Mouse (Mus musculus) lung, embryonic 14.5 days (tissue): ENCODE results near the gene Gpr87. TPM values are rescaled to one million over a fixed set of nuclear protein-coding genes. Genes with fewer than 3 reads are reported as not detected.

Experiments used
- ATAC-seq: fragments of 200-750 bp; cut with Nextera tagmentation; 2 replicates; pipeline ENCODE4 v1.8.0; 2017; ENCODE audit warnings: mild to moderate bottlenecking, moderate TSS enrichment, moderate library complexity; ENCODE audit not compliant: insufficient read depth
- DNase-seq: peaks from one replicate; pipeline ENCODE4 v3.0.0-alpha.2; 2015
- H3K27ac ChIP-seq: fragments of 300-500 bp; sonication (generic); 2 replicates; pipeline ENCODE4 v1.5.1; 2014; ENCODE audit warnings: low read depth, mild to moderate bottlenecking, moderate library complexity
- H3K27me3 ChIP-seq: fragments of 300-500 bp; sonication (generic); 2 replicates; pipeline ENCODE4 v1.6.1; 2014; ENCODE audit warnings: low read length, control low read depth; ENCODE audit not compliant: insufficient read depth
- H3K36me3 ChIP-seq: fragments of 300-500 bp; sonication (generic); 2 replicates; pipeline ENCODE4 v1.6.1; 2014; ENCODE audit warnings: control low read depth; ENCODE audit not compliant: insufficient read depth
- H3K4me1 ChIP-seq: fragments of 300-500 bp; sonication (generic); 2 replicates; pipeline ENCODE4 v1.6.1; 2014; ENCODE audit warnings: antibody characterized with exemption, control low read depth; ENCODE audit not compliant: insufficient read depth
- H3K4me2 ChIP-seq: fragments of 300-500 bp; sonication (generic); 2 replicates; pipeline ENCODE4 v1.6.1; 2014; ENCODE audit warnings: mild to moderate bottlenecking
- H3K4me3 ChIP-seq: fragments of 300-500 bp; sonication (generic); 2 replicates; pipeline ENCODE4 v1.5.1; 2014; ENCODE audit warnings: low read depth, low read length
- H3K9ac ChIP-seq: fragments of 300-500 bp; sonication (generic); 2 replicates; pipeline ENCODE4 v1.6.1; 2014
- H3K9me3 ChIP-seq: fragments of 300-500 bp; sonication (generic); 2 replicates; pipeline ENCODE4 v1.6.1; 2016; ENCODE audit warnings: low read depth, low read length, control low read depth
- CTCF ChIP-seq: IDR thresholded peaks from 2 replicates; pipeline ENCODE4 v1.5.1; 2016; ENCODE audit warnings: antibody characterized with exemption, low read depth
- WGBS: fragments of 180-500 bp; shearing (Covaris S2); extraction: QIAGEN DNeasy Blood & Tissue Kit; methylation state at CpG from one replicate; pipeline ENCODE4 v1.1.7; 2014; 5-methylcytosine and 5-hydroxymethylcytosine counted together
- polyA plus RNA-seq: library from polyadenylated mRNA; unstranded; fragments of >200 nt; fragmentation: Nextera tagmentation; extraction: Ambion mirVana; gene quantifications from 2 replicates; pipeline ENCODE4 v1.2.1, GENCODE M21; 2014

Gene Gpr87
- polyA plus RNA-seq, result 0.22 TPM in 1 of 2 replicates, not detected in the other

DNA sequence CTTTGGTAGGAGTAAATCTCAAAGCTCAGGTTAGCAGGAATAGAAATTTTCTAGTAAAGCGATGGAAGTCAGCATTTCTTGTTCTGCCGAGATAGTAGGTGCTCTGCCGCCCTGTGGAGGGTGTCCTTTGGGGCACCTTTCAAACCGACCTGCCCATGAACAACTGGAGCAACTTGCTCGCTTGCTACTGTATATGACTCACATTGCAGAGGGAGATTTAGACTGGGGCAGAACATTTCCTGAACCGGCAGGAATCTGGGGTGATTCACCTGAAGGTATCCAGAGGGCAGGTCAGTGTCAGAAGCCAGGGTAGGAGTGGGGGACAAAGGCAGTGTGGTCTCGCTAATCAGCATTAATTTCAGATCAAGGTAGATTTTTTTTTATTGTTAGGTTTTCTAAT is at the start of gene Gpr87:
Gene Gpr87, minus strand, starts transcription at position 167 of the 400 bp plus-strand sequence.
- H3K36me3 ChIP-seq, result no peaks in the 10 kb centered on the region
- TF ChIP-seq CTCF, result no peak
- no peaks in the 10 kb centered on the region for H3K27me3 ChIP-seq
- H3K4me3 ChIP-seq, result no peak within 1 kb of the TSS
- H3K4me2 ChIP-seq, result no peak within 1 kb of the TSS
- no peaks in the 10 kb centered on the region for H3K9me3 ChIP-seq
- no peak within 1 kb of the TSS for H3K27ac ChIP-seq
- 81% methylated on average over 7 of the region's 7 CpGs for WGBS
- H3K9ac ChIP-seq, result no peak within 1 kb of the TSS
- DNase-seq, result no peak
- no peak for ATAC-seq
- no peaks in the 10 kb centered on the region for H3K4me1 ChIP-seq

DNA sequence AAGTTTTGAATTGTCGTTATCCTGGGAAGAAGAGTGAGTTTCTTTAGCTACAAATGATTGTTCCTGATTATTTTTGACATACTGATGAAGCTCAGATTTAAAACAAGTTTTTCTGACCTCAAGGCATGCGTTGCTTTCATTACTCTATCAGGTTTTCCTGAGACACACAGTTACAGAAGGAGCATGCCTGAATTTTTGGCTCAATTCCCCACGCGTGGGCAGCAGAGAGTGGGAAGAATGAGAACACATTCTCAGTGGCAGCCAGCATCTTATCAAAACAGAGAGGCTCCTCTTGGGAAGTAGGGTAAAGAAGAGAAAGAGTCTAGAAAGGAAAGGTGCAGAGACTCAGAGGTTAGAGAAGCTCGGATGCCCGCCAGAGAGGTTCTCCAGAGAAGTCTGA is 48.5 kb upstream of the Gpr87 start:
- WGBS, result 54% methylated on average over 6 of the region's 6 CpGs
- no peaks in the 10 kb centered on the region for H3K36me3 ChIP-seq
- H3K27me3 ChIP-seq, result no peaks in the 10 kb centered on the region
- ATAC-seq (no peak), DNase-seq (peak; percentile 42)
- no peaks in the 10 kb centered on the region for H3K4me1 ChIP-seq
- no peak overlapping the region for H3K9ac ChIP-seq
- H3K9me3 ChIP-seq, result no peaks in the 10 kb centered on the region
- no peak overlapping the region for H3K27ac ChIP-seq
- no peak overlapping the region for H3K4me2 ChIP-seq
- TF ChIP-seq CTCF, result no peak
- no peak overlapping the region for H3K4me3 ChIP-seq

DNA sequence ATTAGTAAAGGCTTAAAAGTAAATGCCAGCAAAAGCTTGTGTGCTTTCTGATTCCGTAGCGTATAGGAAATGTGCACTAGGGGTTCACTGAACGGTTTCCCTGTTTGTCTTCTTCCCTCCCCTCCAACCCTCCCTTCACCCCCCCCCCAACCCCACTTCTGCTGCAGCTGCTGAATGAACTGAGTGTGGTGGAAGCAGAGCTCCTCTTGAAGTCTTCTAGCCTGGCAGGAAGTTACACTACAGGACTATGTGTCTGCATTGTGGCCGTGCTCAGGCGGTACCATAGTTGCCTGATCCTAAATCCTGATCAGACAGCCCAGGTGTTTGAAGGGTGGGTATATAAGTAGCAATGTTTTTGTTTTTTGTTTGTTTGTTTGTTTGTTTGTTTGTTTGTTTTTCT is 40.0 kb upstream of the Gpr87 start:
- DNase-seq (no peak), ATAC-seq (no peak)
- H3K4me2 ChIP-seq, result no peak overlapping the region
- H3K4me3 ChIP-seq, result no peak overlapping the region
- 59% methylated on average over 5 of the region's 5 CpGs for WGBS
- H3K9me3 ChIP-seq, result no peaks in the 10 kb centered on the region
- 0 out of 2 replicates have a peak, but pooled peaks cover 3% of the 10 kb centered on the region for H3K4me1 ChIP-seq
- TF ChIP-seq CTCF, result no peak
- H3K27ac ChIP-seq, result no peak overlapping the region
- H3K36me3 ChIP-seq, result no peaks in the 10 kb centered on the region
- no peak overlapping the region for H3K9ac ChIP-seq
- no peaks in the 10 kb centered on the region for H3K27me3 ChIP-seq

DNA sequence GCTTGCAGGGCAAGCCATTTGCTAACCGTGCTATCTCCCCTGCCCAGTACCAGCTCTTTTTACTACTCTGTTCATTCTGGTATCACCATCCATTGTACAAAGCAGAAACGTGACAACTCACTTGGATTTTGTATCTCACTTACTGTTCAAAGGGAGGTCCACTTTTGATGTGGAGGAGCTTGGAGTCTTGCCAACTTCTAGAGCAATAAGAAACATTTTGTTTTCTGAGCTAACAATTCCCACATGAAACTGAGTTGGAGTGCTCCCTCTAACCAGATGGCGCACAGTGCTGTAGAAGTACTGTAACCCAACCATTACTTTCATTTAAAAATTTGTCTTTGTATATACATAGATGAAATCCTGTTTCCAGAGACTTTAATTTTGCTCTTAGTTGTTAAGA is 36.0 kb upstream of the Gpr87 start:
- Histone ChIP-seq H3K27ac (peak overlapping the region; percentile 38; the same call in 1 of the 2 replicates), H3K4me2 (no peak overlapping the region), H3K9me3 (no peaks in the 10 kb centered on the region), H3K4me3 (no peak overlapping the region), H3K36me3 (no peaks in the 10 kb centered on the region), H3K4me1 (0 out of 2 replicates have a peak, but pooled peaks cover 6% of the 10 kb centered on the region), H3K9ac (no peak overlapping the region), H3K27me3 (no peaks in the 10 kb centered on the region)
- no peak for ATAC-seq
- no peak for TF ChIP-seq CTCF
- DNase-seq, result peak; percentile 80
- 40% methylated on average over 3 of the region's 3 CpGs for WGBS

DNA sequence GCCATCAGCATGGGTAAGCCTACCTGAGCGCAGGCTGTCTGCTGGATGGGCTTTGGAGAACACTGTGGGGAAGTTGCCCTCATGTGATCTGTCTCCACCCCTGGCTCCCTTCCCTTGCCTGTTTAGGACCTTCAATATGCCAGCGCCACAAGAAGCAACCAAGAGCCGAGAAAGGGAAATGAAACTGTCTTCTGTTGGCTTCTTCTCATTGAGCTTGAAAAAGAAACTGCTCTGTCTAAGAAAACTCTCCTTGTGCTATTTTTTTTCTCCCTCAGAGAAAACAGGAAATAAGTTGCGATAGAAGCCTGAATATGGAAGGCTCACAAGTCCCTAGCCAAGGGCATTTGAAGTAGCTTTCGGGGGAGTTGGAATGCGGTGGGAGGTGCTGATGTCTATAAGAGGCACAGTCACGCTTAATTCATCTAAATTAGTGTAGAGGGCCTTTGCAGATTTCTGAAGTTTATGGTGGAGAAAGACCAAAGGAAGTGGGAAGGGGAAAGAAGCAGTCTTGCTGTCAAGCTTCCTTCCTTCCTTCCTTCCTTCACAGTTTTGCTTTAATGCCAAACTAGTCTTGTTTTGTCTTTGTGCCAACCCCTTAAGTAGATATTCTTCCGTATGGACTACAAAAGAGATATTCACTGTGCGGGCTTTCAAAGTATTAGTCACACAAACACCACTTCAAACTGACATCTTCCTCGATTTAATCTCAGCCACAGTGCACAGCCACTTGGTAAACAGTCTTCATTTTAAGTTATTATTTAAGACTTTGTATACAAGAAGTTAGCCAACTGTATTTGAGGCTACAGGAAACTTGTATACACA is 34.0 kb upstream of the Gpr87 start:
- H3K36me3 ChIP-seq, result no peaks in the 10 kb centered on the region
- 29% methylated on average over 10 of the region's 10 CpGs for WGBS
- peak overlapping the region; percentile 41 for H3K4me2 ChIP-seq
- no peak overlapping the region for H3K9ac ChIP-seq
- H3K27me3 ChIP-seq, result no peaks in the 10 kb centered on the region
- H3K27ac ChIP-seq, result peak overlapping the region; percentile 91
- ATAC-seq (peak; percentile 89), DNase-seq (peak; percentile 86)
- H3K4me3 ChIP-seq, result no peak overlapping the region
- no peak for TF ChIP-seq CTCF
- H3K9me3 ChIP-seq, result no peaks in the 10 kb centered on the region
- 0 out of 2 replicates have a peak, but pooled peaks cover 6% of the 10 kb centered on the region for H3K4me1 ChIP-seq

DNA sequence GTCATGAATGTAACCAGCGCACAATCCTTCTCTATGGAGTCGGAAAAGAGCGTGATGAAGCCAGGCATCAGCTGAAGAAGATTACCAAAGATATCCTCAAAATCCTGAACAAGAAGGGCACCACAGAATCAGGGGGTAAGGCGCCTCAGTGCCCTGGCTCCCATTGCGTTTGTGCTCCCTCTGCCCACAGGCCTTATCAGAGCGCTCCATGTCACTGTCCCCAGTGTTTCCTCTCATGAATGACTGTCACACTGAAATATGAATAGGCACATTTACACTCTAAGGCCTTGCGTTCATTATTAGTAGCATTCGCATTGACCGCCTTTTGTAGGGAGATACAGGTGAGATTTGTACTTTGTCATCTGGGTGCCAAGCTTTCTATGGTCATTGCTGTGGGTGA is 32.8 kb upstream of the Gpr87 start:
- H3K4me2 ChIP-seq, result no peak overlapping the region
- ATAC-seq (no peak), DNase-seq (no peak)
- no peaks in the 10 kb centered on the region for H3K36me3 ChIP-seq
- WGBS, result 94% methylated on average over 9 of the region's 9 CpGs
- no peak for TF ChIP-seq CTCF
- H3K9ac ChIP-seq, result no peak overlapping the region
- no peaks in the 10 kb centered on the region for H3K9me3 ChIP-seq
- no peak overlapping the region for H3K4me3 ChIP-seq
- H3K27me3 ChIP-seq, result no peaks in the 10 kb centered on the region
- 0 out of 2 replicates have a peak, but pooled peaks cover 6% of the 10 kb centered on the region for H3K4me1 ChIP-seq
- no peak overlapping the region for H3K27ac ChIP-seq

- Histone ChIP-seq H3K4me3 (no peak overlapping the region), H3K4me1 (0 out of 2 replicates have a peak, but pooled peaks cover 3% of the 10 kb centered on the region), H3K36me3 (no peaks in the 10 kb centered on the region), H3K4me2 (no peak overlapping the region), H3K9me3 (no peaks in the 10 kb centered on the region), H3K9ac (no peak overlapping the region), H3K27ac (no peak overlapping the region), H3K27me3 (no peaks in the 10 kb centered on the region)
- ATAC-seq (no peak), DNase-seq (no peak)
- TF ChIP-seq CTCF, result no peak
Observed at GRCm38 (mm10) chr3:59225411-59225810, 30.5 kb upstream of the Gpr87 start.
